Mouse (Mus musculus): ENCODE data around the gene Alg2. TPM values are rescaled to one million over a fixed set of nuclear protein-coding genes. Genes with fewer than 3 reads are reported as not detected.
A peak's percentile ranks its signal among the peaks of the same experiment; 100 is the strongest.

The Alg2 gene
- polyA plus RNA-seq (2015; fragmentation: Nextera tagmentation; extraction: Ambion mirVana), result 153 and 167 TPM in 2 replicates

- Histone ChIP-seq H3K4me2 (peak within 1 kb of the TSS; percentile 86), H3K27me3 (no peaks in the 10 kb centered on the region), H3K36me3 (ENCODE audit: poor library complexity, severe bottlenecking) (peaks cover 53% of the 10 kb centered on the region), H3K27ac (peak within 1 kb of the TSS; percentile 98), H3K9ac (peak within 1 kb of the TSS; percentile 91), H3K4me3 (peak within 1 kb of the TSS; percentile 83), H3K9me3 (replicated peaks) (no peaks in the 10 kb centered on the region; the same call in 1 of the 2 replicates), H3K4me1 (peaks cover 26% of the 10 kb centered on the region)
- peak; percentile 98 for ATAC-seq
- WGBS, result under 1% methylated on average over 57 of the region's 58 CpGs
Measured at GRCm38 (mm10) chr4:47473968-47474729, at the start of gene Alg2, which contains the start of gene Sec61b. Gene Alg2, minus strand, starts transcription at chr4:47474333. Gene Sec61b, plus strand, starts transcription at chr4:47474658.

GRCm38 (mm10) chr4:47521884-47522605 lies 47.9 kb upstream of the Alg2 start:
- Histone ChIP-seq H3K9ac (no peak overlapping the region), H3K36me3 (ENCODE audit: poor library complexity, severe bottlenecking) (no peaks in the 10 kb centered on the region), H3K27ac (no peak overlapping the region), H3K9me3 (replicated peaks) (no peaks in the 10 kb centered on the region), H3K4me1 (peaks cover 16% of the 10 kb centered on the region), H3K27me3 (no peaks in the 10 kb centered on the region), H3K4me2 (no peak overlapping the region), H3K4me3 (no peak overlapping the region)
- WGBS, result 87% methylated on average over 6 of the region's 6 CpGs
- peak; percentile 60; the same call in 1 of the 2 replicates for ATAC-seq

- no peaks in the 10 kb centered on the region for H3K27me3 ChIP-seq
- no peaks in the 10 kb centered on the region for H3K9me3 ChIP-seq (replicated peaks)
- no peak for ATAC-seq
- H3K36me3 ChIP-seq (ENCODE audit: poor library complexity, severe bottlenecking), result no peaks in the 10 kb centered on the region
- no peak overlapping the region for H3K4me3 ChIP-seq
- no peak overlapping the region for H3K9ac ChIP-seq
- H3K4me2 ChIP-seq, result no peak overlapping the region
- 73% methylated on average over 4 of the region's 4 CpGs for WGBS
- H3K4me1 ChIP-seq, result peaks cover 16% of the 10 kb centered on the region
- H3K27ac ChIP-seq, result no peak overlapping the region
Measured at GRCm38 (mm10) chr4:47520076-47520475, 45.9 kb upstream of the Alg2 start.

DNA sequence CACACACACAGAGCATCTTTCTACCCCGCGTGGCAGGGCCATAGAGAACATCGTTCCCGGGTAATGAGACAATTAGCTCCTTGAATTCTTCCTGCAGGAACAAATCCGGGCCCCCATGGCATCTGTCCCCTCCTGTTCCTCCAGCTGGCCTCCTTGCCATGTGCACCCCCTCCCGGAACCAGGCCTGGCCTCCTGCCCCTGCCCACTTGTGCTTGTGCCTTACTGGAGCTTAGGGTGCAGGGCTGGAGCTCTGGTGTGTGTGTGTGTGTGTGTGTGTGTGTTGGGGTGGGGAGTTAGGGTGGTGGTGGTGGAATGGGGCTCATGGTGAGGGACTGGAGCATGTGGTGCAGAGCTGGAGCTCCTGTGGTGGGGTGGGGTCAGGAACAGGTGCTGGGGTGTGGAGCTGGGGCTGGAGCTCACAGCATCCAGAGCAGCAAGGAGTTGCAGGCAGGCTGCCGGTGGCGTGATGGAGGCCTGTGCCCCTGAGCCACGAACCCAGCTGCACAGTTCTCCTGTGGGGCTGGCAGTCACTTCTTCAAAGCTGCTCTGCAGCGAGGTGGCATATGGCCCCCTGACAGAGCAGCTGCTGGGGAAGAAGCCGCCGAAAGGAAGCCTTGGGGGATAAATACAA lies 44.5 kb upstream of the Alg2 start:
- 34% methylated on average over 12 of the region's 12 CpGs for WGBS
- Histone ChIP-seq H3K4me2 (no peak overlapping the region), H3K27ac (peak overlapping the region; percentile 85), H3K4me1 (peaks cover 16% of the 10 kb centered on the region), H3K27me3 (no peaks in the 10 kb centered on the region), H3K9ac (peak overlapping the region; percentile 18; the same call in 1 of the 2 replicates), H3K4me3 (no peak overlapping the region), H3K9me3 (replicated peaks) (no peaks in the 10 kb centered on the region), H3K36me3 (ENCODE audit: poor library complexity, severe bottlenecking) (no peaks in the 10 kb centered on the region)
- ATAC-seq, result peak; percentile 79

DNA sequence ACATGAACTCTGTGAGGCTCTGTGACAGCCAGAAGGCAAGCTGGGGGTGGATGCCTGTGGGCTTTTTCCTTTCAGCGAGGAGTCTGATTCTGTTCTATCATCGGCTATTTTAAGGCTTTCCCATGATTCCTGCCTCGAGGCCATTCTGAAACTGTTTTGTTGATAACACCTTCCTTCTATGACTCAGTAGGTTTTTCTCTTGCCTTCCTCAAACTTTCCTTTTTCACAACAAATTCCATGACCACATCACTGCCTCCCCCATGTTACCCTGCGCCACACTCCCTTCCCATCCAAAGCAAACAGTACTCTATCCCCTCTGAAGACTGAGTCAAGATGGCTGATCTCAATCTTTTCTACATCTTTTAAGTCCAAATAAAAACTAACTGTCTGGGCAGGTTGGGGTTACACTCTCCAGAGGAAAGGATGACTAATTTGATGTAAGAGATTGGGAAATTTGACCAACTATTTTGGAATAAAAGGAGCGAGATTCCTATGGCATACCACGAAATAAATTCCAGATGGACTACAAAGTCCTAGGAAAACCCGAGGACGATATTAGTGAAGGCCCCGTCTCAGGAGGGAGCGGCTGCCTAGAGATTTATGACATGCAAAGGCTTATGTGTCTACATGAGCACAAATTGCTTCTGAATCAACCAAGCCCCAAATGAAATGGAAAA lies 30.8 kb upstream of the Alg2 start:
- no peak overlapping the region for H3K9ac ChIP-seq
- WGBS, result 92% methylated on average over 10 of the region's 10 CpGs
- ATAC-seq, result no peak

GRCm38 (mm10) chr4:47503045-47503444 lies 28.9 kb upstream of the Alg2 start:
- Histone ChIP-seq H3K9me3 (replicated peaks) (no peaks in the 10 kb centered on the region), H3K9ac (no peak overlapping the region), H3K27ac (no peak overlapping the region), H3K4me1 (no peaks in the 10 kb centered on the region), H3K4me2 (no peak overlapping the region), H3K36me3 (ENCODE audit: poor library complexity, severe bottlenecking) (no peaks in the 10 kb centered on the region), H3K27me3 (no peaks in the 10 kb centered on the region), H3K4me3 (no peak overlapping the region)
- no peak for ATAC-seq
- WGBS, result 79% methylated on average over 6 of the region's 6 CpGs

More for the DNA sequence above, 30.8 kb upstream of the Alg2 start:
- no peak overlapping the region for H3K27ac ChIP-seq
- H3K36me3 ChIP-seq (ENCODE audit: poor library complexity, severe bottlenecking), result no peaks in the 10 kb centered on the region
- no peaks in the 10 kb centered on the region for H3K9me3 ChIP-seq (replicated peaks)
- H3K4me1 ChIP-seq, result no peaks in the 10 kb centered on the region
- no peaks in the 10 kb centered on the region for H3K27me3 ChIP-seq
- no peak overlapping the region for H3K4me3 ChIP-seq
- H3K4me2 ChIP-seq, result no peak overlapping the region

GRCm38 (mm10) chr4:47502546-47502971 lies 28.4 kb upstream of the Alg2 start:
- Histone ChIP-seq H3K36me3 (ENCODE audit: poor library complexity, severe bottlenecking) (no peaks in the 10 kb centered on the region), H3K9me3 (replicated peaks) (no peaks in the 10 kb centered on the region), H3K9ac (no peak overlapping the region), H3K27me3 (no peaks in the 10 kb centered on the region), H3K4me2 (no peak overlapping the region), H3K27ac (no peak overlapping the region), H3K4me3 (no peak overlapping the region), H3K4me1 (no peaks in the 10 kb centered on the region)
- ATAC-seq, result peak; percentile 30; the same call in 1 of the 2 replicates
- WGBS, result 35% methylated on average over 4 of the region's 4 CpGs

GRCm38 (mm10) chr4:47499121-47499545 lies 25.0 kb upstream of the Alg2 start:
- WGBS, result 83% methylated on average over 10 of the region's 10 CpGs
- ATAC-seq, result no peak
- no peak overlapping the region for H3K27ac ChIP-seq
- H3K4me1 ChIP-seq, result no peaks in the 10 kb centered on the region
- H3K27me3 ChIP-seq, result no peaks in the 10 kb centered on the region
- no peaks in the 10 kb centered on the region for H3K9me3 ChIP-seq (replicated peaks)
- no peak overlapping the region for H3K4me3 ChIP-seq
- no peaks in the 10 kb centered on the region for H3K36me3 ChIP-seq (ENCODE audit: poor library complexity, severe bottlenecking)
- H3K4me2 ChIP-seq, result no peak overlapping the region
- H3K9ac ChIP-seq, result no peak overlapping the region

DNA sequence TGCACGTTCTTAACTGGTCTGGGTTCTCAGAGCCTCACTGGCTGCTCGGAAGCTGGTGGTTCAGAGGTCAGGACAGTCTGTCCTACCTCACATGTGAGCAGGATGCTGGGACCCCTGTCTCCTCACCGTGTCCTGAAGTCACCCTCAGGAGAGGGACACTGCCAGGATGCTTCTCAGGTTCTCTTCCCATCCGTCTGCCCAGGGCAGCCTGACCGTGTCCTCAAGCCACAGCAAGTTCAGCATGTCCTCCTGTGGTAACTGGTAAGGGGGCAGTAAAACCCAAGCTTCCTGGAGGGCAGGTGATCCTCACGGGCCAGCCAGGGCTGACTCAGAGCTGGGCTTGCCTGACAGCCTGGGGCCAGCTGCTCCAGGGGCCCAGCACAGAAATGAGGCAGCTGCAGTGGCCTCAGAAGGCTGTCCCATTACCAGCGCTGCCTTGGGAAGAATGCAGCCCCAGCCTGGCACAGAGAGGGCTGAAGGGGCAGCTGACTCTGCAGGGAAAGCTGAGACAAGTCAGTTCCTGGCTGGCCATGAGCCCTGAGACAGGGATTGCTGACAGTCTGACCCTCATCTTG lies 23.8 kb upstream of the Alg2 start:
- no peak overlapping the region for H3K4me3 ChIP-seq
- WGBS, result 66% methylated on average over 7 of the region's 7 CpGs
- no peak overlapping the region for H3K4me2 ChIP-seq
- no peak overlapping the region for H3K27ac ChIP-seq
- ATAC-seq, result no peak
- H3K9me3 ChIP-seq (replicated peaks), result no peaks in the 10 kb centered on the region
- no peaks in the 10 kb centered on the region for H3K27me3 ChIP-seq
- no peak overlapping the region for H3K9ac ChIP-seq
- H3K36me3 ChIP-seq (ENCODE audit: poor library complexity, severe bottlenecking), result no peaks in the 10 kb centered on the region
- no peaks in the 10 kb centered on the region for H3K4me1 ChIP-seq

- Histone ChIP-seq H3K4me2 (no peak overlapping the region), H3K4me3 (no peak overlapping the region)
Measured at GRCm38 (mm10) chr4:47494686-47495085, 20.6 kb upstream of the Alg2 start.

DNA sequence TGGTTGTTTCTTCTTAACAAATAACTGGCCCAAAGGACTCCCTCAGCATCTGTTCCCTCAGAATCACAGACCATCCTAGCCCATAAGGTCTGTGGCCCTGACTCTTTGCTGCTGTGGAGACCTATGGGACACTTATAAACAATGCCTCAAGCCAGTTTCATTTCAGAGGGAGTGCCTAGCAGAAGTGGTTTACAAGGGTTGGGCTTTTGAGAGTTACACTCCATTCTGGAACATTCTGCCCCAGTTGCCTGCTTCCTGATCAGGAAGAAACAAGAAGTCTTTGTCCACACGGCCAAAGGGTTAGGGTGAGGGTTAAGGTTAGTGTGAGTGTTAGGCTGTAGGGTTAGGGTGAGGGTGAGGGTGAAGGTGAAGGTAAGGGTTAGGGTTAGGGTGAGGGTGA lies 20.0 kb upstream of the Alg2 start:
- Histone ChIP-seq H3K4me3 (no peak overlapping the region), H3K36me3 (ENCODE audit: poor library complexity, severe bottlenecking) (no peaks in the 10 kb centered on the region), H3K27me3 (no peaks in the 10 kb centered on the region), H3K27ac (no peak overlapping the region), H3K9ac (no peak overlapping the region), H3K4me1 (peaks cover 12% of the 10 kb centered on the region; the same call in 1 of the 2 replicates), H3K4me2 (no peak overlapping the region), H3K9me3 (replicated peaks) (no peaks in the 10 kb centered on the region)
- ATAC-seq, result no peak
- WGBS, result 82% methylated on average over 1 of the region's 1 CpGs

More at GRCm38 (mm10) chr4:47494686-47495085, 20.6 kb upstream of the Alg2 start:
- WGBS, result 84% methylated on average over 2 of the region's 2 CpGs
- H3K9ac ChIP-seq, result no peak overlapping the region
- no peaks in the 10 kb centered on the region for H3K36me3 ChIP-seq (ENCODE audit: poor library complexity, severe bottlenecking)
- H3K27ac ChIP-seq, result no peak overlapping the region
- H3K4me1 ChIP-seq, result peaks cover 12% of the 10 kb centered on the region; the same call in 1 of the 2 replicates
- no peaks in the 10 kb centered on the region for H3K27me3 ChIP-seq
- H3K9me3 ChIP-seq (replicated peaks), result no peaks in the 10 kb centered on the region
- no peak for ATAC-seq
